ENCODE assay signal across 14 mouse cellular contexts in the genomic region with DNA sequence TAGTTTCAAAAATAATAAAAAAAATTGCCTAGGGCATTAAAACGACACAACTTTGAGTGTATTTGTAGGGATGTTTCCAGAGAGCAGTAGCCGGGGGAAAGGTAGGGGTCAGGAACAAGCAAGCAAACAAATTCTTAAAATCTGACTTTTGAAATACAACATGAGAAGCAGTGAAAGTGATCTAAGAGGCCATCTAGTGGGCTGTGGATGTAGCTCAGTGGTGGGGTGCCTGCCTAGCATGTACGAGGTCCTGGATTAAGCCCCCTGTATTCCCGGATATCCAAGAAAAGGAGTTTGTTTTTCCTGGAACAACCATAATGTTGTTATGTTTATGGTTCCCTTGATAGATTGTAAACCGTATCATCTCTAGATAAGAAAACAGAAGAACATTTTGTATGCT. TPM values are rescaled to one million over a fixed set of nuclear protein-coding genes. Genes with fewer than 3 reads are reported as not detected.
A peak's percentile ranks its signal among the peaks of the same experiment; 100 is the strongest.
DNase-seq lines count a peak whose midpoint lies in the region.
"Had no signal": no experiment of that assay in that cellular context is flagged by ENCODE, and none has a peak within 500 bp of the region (broad histone marks: within the 10 kb centered on the region; RNA-seq: fewer than 3 reads in every experiment).

No protein-coding gene starts in this region.

- DNase-seq in embryo, embryonic 10 days (ENCODE audit: low spot score), result peak; percentile 40
- no peak for DNase-seq in embryo, embryonic 9.5 days (ENCODE audit: extremely low spot score)
- peak; percentile 10 for DNase-seq in kidney, postnatal 10 days
- no peak for DNase-seq in kidney, adult 9 months
- peak; percentile 21 for DNase-seq in 3T3-L1 (ENCODE audit: low read depth, low spot score)
- peak; percentile 30 for DNase-seq in NIH3T3 (ENCODE audit: low read depth)
- no peak for DNase-seq in urinary bladder, adult 2 months (ENCODE audit: low spot score)
- no peak for DNase-seq in layer of hippocampus, adult 11-12 months (ENCODE audit: low spot score)
- DNase-seq: cerebellum, adult 2 months; gastrocnemius, postnatal 25 days; kidney, postnatal 25 days; liver; right cerebral cortex, postnatal 25 days; thymus, postnatal 4 days had no signal

RNA-seq across cellular contexts. Expression of a gene that starts 3.8 kb away (rescaled TPM):
- polyA plus RNA-seq in urinary bladder, adult 2 months (2012; rRNA removed), result 5.1 and 5.9 TPM in 2 replicates

RNA-seq across cellular contexts. Expression of a gene that starts 32.6 kb away (rescaled TPM):
- 15.9 and 19.7 TPM in 2 replicates for polyA plus RNA-seq in urinary bladder, adult 2 months (2012; rRNA removed)

RNA-seq across cellular contexts. Expression of a gene that starts 32.8 kb away (rescaled TPM):
- polyA plus RNA-seq in urinary bladder, adult 2 months (2012; rRNA removed), result 43.4 and 45.0 TPM in 2 replicates

Comparison
In these comparisons a context has a peak if more than half of its experiments do, and no peak if none do; other contexts are left out.
1. DNase-seq: peak in embryo, embryonic 10 days (single experiment), kidney, postnatal 10 days (single experiment), 3T3-L1 (single experiment) and NIH3T3 (single experiment); none in embryo, embryonic 9.5 days (single experiment), kidney, adult 9 months (single experiment), urinary bladder, adult 2 months (single experiment) and layer of hippocampus, adult 11-12 months (single experiment).